Mouse (Mus musculus): ENCODE data around the gene Gas7.

Gas7 gene

DNA sequence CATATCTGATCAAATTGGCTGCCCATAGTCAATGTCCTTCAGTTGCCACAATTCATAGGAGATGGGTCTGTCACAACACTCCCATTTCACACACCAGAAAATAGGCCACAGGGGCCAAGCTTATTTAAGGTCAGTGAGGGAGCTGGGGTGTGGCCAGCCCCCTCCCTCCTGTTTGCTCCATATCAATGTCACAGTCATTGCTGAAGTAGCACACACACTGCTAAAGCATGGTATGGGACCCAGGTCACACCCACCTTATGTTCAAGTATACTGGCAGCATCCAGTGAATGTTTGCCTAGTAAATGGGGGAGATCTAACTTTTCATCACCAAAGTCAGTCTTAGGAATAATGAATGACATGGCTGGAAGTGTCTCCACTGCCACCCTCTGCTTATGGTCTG is 273.5 kb downstream of the Gas7 start:
- DNase-seq = no peak

- DNase-seq = no peak
Measured at GRCm38 (mm10) chr11:67731056-67731455, 275.8 kb downstream of the Gas7 start.

DNA sequence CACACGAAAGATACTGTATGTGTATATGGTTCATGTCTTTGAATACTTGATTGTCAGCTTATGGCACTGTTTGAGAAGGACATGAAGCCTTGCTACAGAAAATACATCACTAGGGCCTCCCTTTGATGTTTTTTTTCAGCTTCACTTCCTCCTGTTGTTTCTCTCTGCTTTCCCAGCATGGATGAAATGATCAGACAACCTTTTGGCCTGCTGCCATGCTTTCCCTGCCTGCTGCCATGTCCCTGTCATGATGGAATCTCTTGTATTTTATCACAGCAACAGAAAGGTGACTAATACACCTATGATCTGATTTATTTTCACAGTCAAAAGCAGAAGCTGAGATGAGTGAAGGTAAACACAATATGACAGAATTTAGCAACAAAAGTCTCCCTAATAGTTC is 278.5 kb downstream of the Gas7 start:
- no peak for DNase-seq

DNA sequence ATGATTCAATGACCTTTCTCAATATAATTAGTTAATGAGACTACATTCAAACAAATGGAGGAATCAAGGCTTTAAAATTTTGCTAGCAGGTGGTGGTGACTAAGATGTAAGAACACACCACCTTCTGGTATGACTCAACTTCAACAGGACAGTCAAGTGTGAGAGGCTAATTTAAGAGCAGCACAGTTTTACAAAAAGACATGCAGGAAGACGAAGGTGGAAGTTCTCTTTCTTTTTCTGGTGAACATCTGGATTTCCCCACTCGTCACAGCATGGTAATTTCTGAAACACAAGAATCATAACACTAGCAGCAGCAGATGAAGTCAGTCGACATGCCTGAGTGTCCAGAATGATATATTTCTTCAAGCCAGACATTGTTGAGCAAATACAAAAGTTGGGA is 279.4 kb downstream of the Gas7 start:
- DNase-seq = no peak

GRCm38 (mm10) chr11:67738345-67738744 is 283.1 kb downstream of the Gas7 start:
- DNase-seq = no peak

All from lung, adult 18-20 months (tissue).